Mouse (Mus musculus): ENCODE measurements around the gene Rdh19. TPM values are rescaled to one million over a fixed set of nuclear protein-coding genes. Genes with fewer than 3 reads are reported as not detected.
"Not testable (repeated sequence)": the region's sequence is repeated elsewhere in the genome, so short reads cannot be mapped to it uniquely, and the experiment has no call there.

Gene Rdh19
- not detected in 2 replicates for polyA plus RNA-seq (2012; rRNA removed)

GRCm38 (mm10) chr10:127849628-127850027, at the start of gene Rdh19:
Gene Rdh19 (plus strand): TSS chr10:127849928.
- WGBS, result 43% methylated on average over 1 of the region's 1 CpGs
- no peak for DNase-seq (ENCODE audit: low read depth, low spot score)

GRCm38 (mm10) chr10:127800891-127801290, 48.8 kb upstream of the Rdh19 start, which contains the start of gene Rdh16:
Gene Rdh16 (plus strand): TSS chr10:127801152.
- DNase-seq (ENCODE audit: low read depth, low spot score), result peak; percentile 67
- WGBS, result 42% methylated on average over 6 of the region's 6 CpGs

GRCm38 (mm10) chr10:127801612-127802011, 48.1 kb upstream of the Rdh19 start:
- WGBS, result 41% methylated on average over 2 of the region's 2 CpGs
- no peak for DNase-seq (ENCODE audit: low read depth, low spot score)

- 68% methylated on average over 5 of the region's 5 CpGs for WGBS
These were observed 47.5 kb upstream of the Rdh19 start for GRCm38 (mm10) chr10:127802236-127802635.

GRCm38 (mm10) chr10:127804416-127804815, 45.3 kb upstream of the Rdh19 start:
- 68% methylated on average over 7 of the region's 7 CpGs for WGBS
- DNase-seq (ENCODE audit: low read depth, low spot score), result no peak

More at GRCm38 (mm10) chr10:127802236-127802635, 47.5 kb upstream of the Rdh19 start:
- DNase-seq (ENCODE audit: low read depth, low spot score), result no peak

GRCm38 (mm10) chr10:127815888-127816287, 33.8 kb upstream of the Rdh19 start:
- no peak for DNase-seq (ENCODE audit: low read depth, low spot score)

GRCm38 (mm10) chr10:127817268-127817910, 32.3 kb upstream of the Rdh19 start:
- DNase-seq (ENCODE audit: low read depth, low spot score), result not testable (repeated sequence)

GRCm38 (mm10) chr10:127821806-127822205, 27.9 kb upstream of the Rdh19 start:
- not testable (repeated sequence) for DNase-seq (ENCODE audit: low read depth, low spot score)
- WGBS, result 84% methylated on average over 2 of the region's 2 CpGs

More at GRCm38 (mm10) chr10:127817268-127817910, 32.3 kb upstream of the Rdh19 start:
- 38% methylated on average over 4 of the region's 4 CpGs for WGBS

GRCm38 (mm10) chr10:127825386-127825785, 24.3 kb upstream of the Rdh19 start:
- DNase-seq (ENCODE audit: low read depth, low spot score), result no peak

GRCm38 (mm10) chr10:127829121-127829520, 20.6 kb upstream of the Rdh19 start:
- DNase-seq (ENCODE audit: low read depth, low spot score), result no peak
- WGBS, result 78% methylated on average over 3 of the region's 3 CpGs

More at GRCm38 (mm10) chr10:127825386-127825785, 24.3 kb upstream of the Rdh19 start:
- 78% methylated on average over 6 of the region's 6 CpGs for WGBS

- 89% methylated on average over 1 of the region's 1 CpGs for WGBS
- not testable (repeated sequence) for DNase-seq (ENCODE audit: low read depth, low spot score)
These were observed 15.5 kb upstream of the Rdh19 start for GRCm38 (mm10) chr10:127834186-127834585.

GRCm38 (mm10) chr10:127835292-127835691, 14.4 kb upstream of the Rdh19 start:
- WGBS, result 58% methylated on average over 5 of the region's 5 CpGs
- no peak for DNase-seq (ENCODE audit: low read depth, low spot score)

- WGBS, result 89% methylated on average over 5 of the region's 5 CpGs
- DNase-seq (ENCODE audit: low read depth, low spot score), result not testable (repeated sequence)
These were observed 11.9 kb upstream of the Rdh19 start for GRCm38 (mm10) chr10:127837793-127838192.

- DNase-seq (ENCODE audit: low read depth, low spot score), result no peak
- WGBS, result 88% methylated on average over 2 of the region's 2 CpGs
These were observed 11.2 kb upstream of the Rdh19 start for GRCm38 (mm10) chr10:127838539-127838938.

- 85% methylated on average over 2 of the region's 2 CpGs for WGBS
These were observed 9.0 kb upstream of the Rdh19 start for GRCm38 (mm10) chr10:127840776-127841175.

GRCm38 (mm10) chr10:127845945-127846344, 3.8 kb upstream of the Rdh19 start:
- 92% methylated on average over 5 of the region's 5 CpGs for WGBS
- not testable (repeated sequence) for DNase-seq (ENCODE audit: low read depth, low spot score)

More at GRCm38 (mm10) chr10:127840776-127841175, 9.0 kb upstream of the Rdh19 start:
- DNase-seq (ENCODE audit: low read depth, low spot score), result no peak

- no peak for DNase-seq (ENCODE audit: low read depth, low spot score)
- 46% methylated on average over 1 of the region's 1 CpGs for WGBS
These were observed 1.6 kb upstream of the Rdh19 start for GRCm38 (mm10) chr10:127848089-127848488.

- no peak for DNase-seq (ENCODE audit: low read depth, low spot score)
These were observed 6.6 kb downstream of the Rdh19 start for GRCm38 (mm10) chr10:127856376-127856775.

- DNase-seq (ENCODE audit: low read depth, low spot score), result no peak
These were observed 15.2 kb downstream of the Rdh19 start for GRCm38 (mm10) chr10:127864931-127865330.

GRCm38 (mm10) chr10:127866232-127866631, 16.5 kb downstream of the Rdh19 start, which contains the start of gene Rdh16f2:
Gene Rdh16f2 (plus strand): TSS chr10:127866474.
- WGBS, result 84% methylated on average over 3 of the region's 3 CpGs
- DNase-seq (ENCODE audit: low read depth, low spot score), result no peak

- peak; percentile 39 for DNase-seq (ENCODE audit: low read depth, low spot score)
- WGBS, result 74% methylated on average over 4 of the region's 4 CpGs
These were observed 22.8 kb downstream of the Rdh19 start for GRCm38 (mm10) chr10:127872484-127872883.
